Mouse (Mus musculus) adipocyte (in vitro differentiated cells): ENCODE results near the gene Ptprq.

Experiments
- DNase-seq: peaks from one replicate; pipeline ENCODE4 v3.0.0-alpha.2; 2016; ENCODE audit warnings: low spot score

The Ptprq gene

GRCm38 (mm10) chr10:107488654-107489315, 231.1 kb downstream of the Ptprq start:
- DNase-seq, result no peak

- no peak for DNase-seq
These were observed 233.1 kb downstream of the Ptprq start for GRCm38 (mm10) chr10:107486770-107487169.

- DNase-seq, result no peak
These were observed 234.0 kb downstream of the Ptprq start, which contains the start of gene Myf5 for GRCm38 (mm10) chr10:107485870-107486269. Gene Myf5, minus strand, starts transcription at chr10:107486134.

- no peak for DNase-seq
These were observed 235.8 kb downstream of the Ptprq start for GRCm38 (mm10) chr10:107484050-107484449.

- DNase-seq, result no peak
These were observed 246.4 kb downstream of the Ptprq start for GRCm38 (mm10) chr10:107473497-107473896.

GRCm38 (mm10) chr10:107471712-107472111, 248.1 kb downstream of the Ptprq start:
- DNase-seq, result no peak

GRCm38 (mm10) chr10:107467819-107468218, 252.0 kb downstream of the Ptprq start:
- DNase-seq, result no peak
